Mouse (Mus musculus) myocyte (in vitro differentiated cells): Measurements from ENCODE around the gene Abhd2.

ENCODE experiments used
- E2F4 ChIP-seq: IDR thresholded peaks from one replicate; pipeline ENCODE4 v1.6.1; 2011; ENCODE audit warnings: mild to moderate bottlenecking, control low read depth, moderate library complexity; ENCODE audit not compliant: insufficient read depth
- MAX ChIP-seq: IDR thresholded peaks from one replicate; pipeline ENCODE4 v1.6.1; 2011; ENCODE audit warnings: low read depth, mild to moderate bottlenecking, control low read depth
- POLR2A ChIP-seq: IDR thresholded peaks from one replicate; pipeline ENCODE4 v1.6.1; 2011; ENCODE audit warnings: low read depth, mild to moderate bottlenecking, control low read depth, moderate library complexity; ENCODE audit not compliant: insufficient read length
- SRF ChIP-seq: IDR thresholded peaks from one replicate; pipeline ENCODE4 v1.6.1; 2011; ENCODE audit warnings: low read depth; ENCODE audit not compliant: control insufficient read depth, insufficient read length
- TCF12 ChIP-seq: IDR thresholded peaks from one replicate; pipeline ENCODE4 v1.6.1; 2011; ENCODE audit warnings: mild to moderate bottlenecking, control low read depth; ENCODE audit not compliant: poor library complexity, insufficient read depth, severe bottlenecking
- TCF3 ChIP-seq: IDR thresholded peaks from one replicate; pipeline ENCODE4 v1.6.1; 2011; ENCODE audit warnings: low read depth, control low read depth; ENCODE audit not compliant: insufficient read length
- USF1 ChIP-seq: IDR thresholded peaks from one replicate; pipeline ENCODE4 v1.6.1; 2011; ENCODE audit warnings: low read depth, mild to moderate bottlenecking, control low read depth, moderate library complexity

DNA sequence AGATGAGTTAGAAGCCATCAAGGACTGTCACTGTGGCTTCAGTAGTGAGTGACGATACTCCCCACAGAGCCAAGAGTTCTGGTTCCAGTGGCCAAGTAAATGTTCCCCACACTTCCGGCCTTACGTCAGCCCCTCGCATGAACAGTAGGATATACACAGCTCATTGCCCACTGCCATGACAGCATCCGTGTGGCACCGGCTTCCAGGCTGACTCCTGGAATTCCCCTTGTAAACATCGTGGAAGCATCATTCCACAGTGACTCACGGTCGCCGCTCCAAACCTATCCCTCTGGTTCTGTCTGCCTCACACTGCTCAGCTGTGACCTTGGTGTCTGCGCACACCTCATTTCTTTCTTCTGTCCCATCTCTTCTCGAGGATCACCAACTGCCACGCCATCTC is 12.4 kb downstream of the Abhd2 start:
- TF ChIP-seq E2F4 (no peak), USF1 (no peak), POLR2A (no peak), MAX (no peak), SRF (no peak), TCF12 (no peak), TCF3 (no peak)
